Comparison of ENCODE assay signal across 24 mouse cellular contexts in the genomic region with DNA sequence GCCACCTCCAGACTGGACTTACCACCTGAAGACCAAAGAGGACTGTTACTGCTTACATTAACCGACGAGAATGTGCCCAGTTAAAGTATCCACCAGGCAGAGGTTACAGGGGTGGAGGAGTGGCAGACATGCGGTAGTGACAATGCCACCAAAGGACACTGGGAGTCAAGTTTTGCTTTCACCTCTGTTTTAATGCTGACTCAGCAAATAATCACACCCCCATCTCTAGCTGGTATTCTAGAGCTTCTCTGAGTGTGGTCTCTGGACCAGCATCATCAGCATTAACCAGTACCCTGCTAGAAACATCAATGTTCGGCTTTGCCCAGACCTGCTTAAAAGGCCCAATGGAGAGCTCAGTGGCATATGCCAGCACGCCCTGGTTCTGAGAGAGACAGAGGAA.
DNase-seq lines count a peak whose midpoint lies in the region; ATAC-seq and TF ChIP-seq lines count a peak whose summit lies in the region.
"Had no signal": no experiment of that assay in that cellular context is flagged by ENCODE, and none has a peak within 500 bp of the region (broad histone marks: within the 10 kb centered on the region; RNA-seq: fewer than 3 reads in every experiment).

No protein-coding gene starts in this region.

- no peak for DNase-seq in CH12.LX (ENCODE audit: extremely low read depth)
- no peak for DNase-seq in ES-E14 (ENCODE audit: low read depth, low spot score)
- DNase-seq in MEL (ENCODE audit: low read depth, low spot score): no peak
- no peak for DNase-seq in gastrocnemius, postnatal 25 days
- DNase-seq in right cerebral cortex, postnatal 14 days: no peak
- no peak for DNase-seq in thymus, postnatal 25 days
- DNase-seq: adrenal gland, adult 2 months; adrenal gland, adult 8-10 months; adrenal gland, postnatal 10 days; adrenal gland, postnatal 14 days; adrenal gland, postnatal 25 days; adrenal gland, postnatal 36 days; B cell, adult 2 months; cerebellum, adult 11 months; cerebellum, adult 11-12 months; cerebellum, adult 18-20 months; cerebellum, adult 2 months; cerebellum, adult 8-10 months had no signal

- dilution Hi-C loops in CH12.LX (cut with MboI; ENCODE audit: extremely low pct_ligation_motif_present, extremely low pct_unique_long_range_greater_than_20kb, low sequenced_read_pairs): no loop called here

- in situ Hi-C loops in CH12.LX (cut with MboI; ENCODE audit: low pct_ligation_motif_present, low pct_unique_long_range_greater_than_20kb, low sequenced_read_pairs): no loop called here
- in situ Hi-C loops in ES-E14 (cut with MboI; ENCODE audit: low sequenced_read_pairs in 2 of 2, unreplicated experiment in 2 of 2): no loop called here

- TF ChIP-seq POLR2A in CH12.LX (IDR thresholded peaks at IDR 0.05; ENCODE audit: low read depth, low read length) (no peak), MEL (IDR thresholded peaks at IDR 0.05; ENCODE audit: control insufficient read depth in 1 of 2, insufficient read depth in 1 of 2, low read depth in 1 of 2, low read length in 2 of 2, poor library complexity in 1 of 2) (no peak), myocyte (IDR thresholded peaks at IDR 0.05; ENCODE audit: insufficient read length, low read depth) (no peak)

- no peaks in the 10 kb centered on the region for H3K79me2 ChIP-seq in CH12.LX (replicated peaks; ENCODE audit: control insufficient read depth, extremely low read depth, insufficient read depth, poor library complexity, severe bottlenecking)
- H3K79me2 ChIP-seq in MEL (ENCODE audit: control insufficient read depth, insufficient read depth, low read length, poor library complexity): no peaks in the 10 kb centered on the region
- H3K79me2 ChIP-seq in myocyte (ENCODE audit: control insufficient read depth, insufficient read depth): no peaks in the 10 kb centered on the region

- H3ac ChIP-seq in myocyte (ENCODE audit: control insufficient read depth, insufficient read length): no peak overlapping the region

- H3K4me2 ChIP-seq in CH12.LX (ENCODE audit: insufficient read depth, low read depth, poor library complexity, severe bottlenecking) (no peak overlapping the region), myocyte (ENCODE audit: low read depth) (peak overlapping the region; percentile 26)

- H3K27me3 ChIP-seq in CH12.LX (replicated peaks) (no peaks in the 10 kb centered on the region), MEL (ENCODE audit: control insufficient read depth in 1 of 2, insufficient read depth in 2 of 2, low read length in 2 of 2) (no peaks in the 10 kb centered on the region), myocyte (ENCODE audit: control insufficient read depth, insufficient read depth, insufficient read length) (no peaks in the 10 kb centered on the region)
- H3K27me3 ChIP-seq: Patski had no signal

- H3K9ac ChIP-seq in CH12.LX (ENCODE audit: insufficient read depth, low read depth) (no peak overlapping the region), ES-E14 (ENCODE audit: insufficient read depth, low read depth, low read length, poor library complexity, severe bottlenecking) (no peak overlapping the region), MEL (ENCODE audit: control insufficient read depth, low read depth, low read length, poor library complexity, severe bottlenecking) (no peak overlapping the region)

- no peak for TF ChIP-seq RAD21 in CH12.LX (IDR thresholded peaks at IDR 0.05; ENCODE audit: low read depth, low read length)
- TF ChIP-seq RAD21 in MEL (IDR thresholded peaks at IDR 0.05; ENCODE audit: low read depth, low read length): no peak

- TF ChIP-seq EP300 in CH12.LX (IDR thresholded peaks at IDR 0.05; ENCODE audit: low read length) (no peak), MEL (IDR thresholded peaks at IDR 0.05; ENCODE audit: low read depth in 1 of 2, low read length in 2 of 2) (no peak)

- TF ChIP-seq CTCF in CH12.LX (conservative IDR thresholded peaks at IDR 0.05 in 1 of 2, IDR thresholded peaks at IDR 0.05 in 1 of 2; ENCODE audit: low read depth in 2 of 2, low read length in 2 of 2) (no peak), MEL (IDR thresholded peaks at IDR 0.05 in 2 of 3, conservative IDR thresholded peaks at IDR 0.05 in 1 of 3; ENCODE audit: control insufficient read depth in 1 of 3, insufficient read depth in 1 of 3, low read depth in 2 of 3, low read length in 3 of 3, poor library complexity in 1 of 3, severe bottlenecking in 1 of 3) (no peak)

- ATAC-seq in megakaryocyte, adult 5-6 weeks (ENCODE audit: poor library complexity, severe bottlenecking): no peak
- ATAC-seq: activated CD4-positive, CD25-positive, alpha-beta regulatory T cell, adult 4 months; CD4-positive, CD25-positive, alpha-beta regulatory T cell, adult 4 months; Patski had no signal

- no peaks in the 10 kb centered on the region for H3K9me3 ChIP-seq in CH12.LX (replicated peaks; ENCODE audit: low read length)
- no peaks in the 10 kb centered on the region for H3K9me3 ChIP-seq in ES-E14 (ENCODE audit: control insufficient read depth, insufficient read depth, low read depth, low read length)
- no peaks in the 10 kb centered on the region for H3K9me3 ChIP-seq in MEL (replicated peaks; ENCODE audit: insufficient read depth, low read length)
- H3K9me3 ChIP-seq: G1E had no signal

- H3K36me3 ChIP-seq in CH12.LX (replicated peaks in 1 of 2; ENCODE audit: control insufficient read depth in 1 of 2, insufficient read depth in 1 of 2, low read length in 1 of 2) (no peaks in the 10 kb centered on the region), ES-E14 (ENCODE audit: control insufficient read depth, insufficient read depth, low read length, poor library complexity, severe bottlenecking) (no peaks in the 10 kb centered on the region), MEL (ENCODE audit: control insufficient read depth in 1 of 2, insufficient read depth in 2 of 2, low read length in 2 of 2) (no peaks in the 10 kb centered on the region), myocyte (ENCODE audit: control insufficient read depth, insufficient read depth) (no peaks in the 10 kb centered on the region)
- H3K36me3 ChIP-seq: G1E had no signal

- peaks cover 0 to 5% of the 10 kb centered on the region in 2 experiments; a peak in 1 of 4 replicates for H3K4me1 ChIP-seq in CH12.LX (ENCODE audit: control insufficient read depth in 1 of 2, insufficient read depth in 2 of 2)
- H3K4me1 ChIP-seq in ES-E14 (ENCODE audit: control insufficient read depth in 2 of 2, insufficient read depth in 2 of 2, low read length in 2 of 2, poor library complexity in 1 of 2): no peaks in the 10 kb centered on the region
- H3K4me1 ChIP-seq in MEL (ENCODE audit: control insufficient read depth in 1 of 2, insufficient read depth in 2 of 2, low read length in 2 of 2): no peaks in the 10 kb centered on the region

- no peak overlapping the region for H3K27ac ChIP-seq in CH12.LX (ENCODE audit: insufficient read depth, low read depth)
- no peak overlapping the region for H3K27ac ChIP-seq in ES-E14 (ENCODE audit: insufficient read depth, low read depth, low read length, poor library complexity, severe bottlenecking)
- no peak overlapping the region for H3K27ac ChIP-seq in MEL (ENCODE audit: control insufficient read depth, low read depth, low read length)

- H3K4me3 ChIP-seq in CH12.LX (replicated peaks in 1 of 3; ENCODE audit: low read depth in 2 of 3, low read length in 2 of 3, poor library complexity in 1 of 3): no peak overlapping the region
- H3K4me3 ChIP-seq in ES-E14 (ENCODE audit: insufficient read depth in 1 of 2, low read depth in 1 of 2, low read length in 2 of 2, poor library complexity in 1 of 2, severe bottlenecking in 1 of 2): no peak overlapping the region
- no peak overlapping the region for H3K4me3 ChIP-seq in MEL (ENCODE audit: control insufficient read depth in 1 of 2, insufficient read depth in 1 of 2, low read depth in 2 of 2, low read length in 2 of 2)
- no peak overlapping the region for H3K4me3 ChIP-seq in myocyte

TF ChIP-seq in CH12.LX, 34 proteins besides CTCF, POLR2A, EP300 and RAD21:
- peak; percentile 99 for TF ChIP-seq MAFK (IDR thresholded peaks at IDR 0.05; ENCODE audit: insufficient replicate concordance, low read length)
- TF ChIP-seq IRF4 (IDR thresholded peaks at IDR 0.05; ENCODE audit: low read depth, low read length): no peak
- no peak for TF ChIP-seq MAZ (IDR thresholded peaks at IDR 0.05; ENCODE audit: low read depth, low read length)
TF ChIP-seq in CH12.LX: peak in this region for 1.

TF ChIP-seq in ES-E14, 5 proteins besides CTCF, POLR2A, EP300 and RAD21:
- peak; percentile 99 for TF ChIP-seq MAFK (IDR thresholded peaks at IDR 0.05; ENCODE audit: insufficient read depth, low read depth, low read length)
- no peak for TF ChIP-seq ZNF384 (IDR thresholded peaks at IDR 0.05; ENCODE audit: low read depth, low read length)

TF ChIP-seq in MEL, 35 proteins besides CTCF, POLR2A, EP300 and RAD21:
- TF ChIP-seq MAFK (IDR thresholded peaks at IDR 0.05; ENCODE audit: borderline replicate concordance, low read depth, low read length) (peak; percentile 95), ETS1 (IDR thresholded peaks at IDR 0.05; ENCODE audit: low read depth, low read length) (no peak)
TF ChIP-seq in MEL: peak in this region for 1.

TF ChIP-seq in myocyte, 11 proteins besides CTCF, POLR2A, EP300 and RAD21:
- no peak for TF ChIP-seq REST (IDR thresholded peaks at IDR 0.05; ENCODE audit: insufficient read depth, insufficient read length)
- TF ChIP-seq USF1 (IDR thresholded peaks at IDR 0.05; ENCODE audit: low read depth): no peak
- no peak for TF ChIP-seq SRF (IDR thresholded peaks at IDR 0.05; ENCODE audit: control insufficient read depth, insufficient read length, low read depth)
- TF ChIP-seq MAX (IDR thresholded peaks at IDR 0.05; ENCODE audit: low read depth): no peak
- TF ChIP-seq CEBPB (IDR thresholded peaks at IDR 0.05; ENCODE audit: insufficient read depth, poor library complexity, severe bottlenecking): no peak
- TF ChIP-seq E2F4 (IDR thresholded peaks at IDR 0.05; ENCODE audit: insufficient read depth): no peak
- no peak for TF ChIP-seq POLR2AphosphoS2 (IDR thresholded peaks at IDR 0.05; ENCODE audit: insufficient read length, low read depth)
- no peak for TF ChIP-seq MYOD1 (IDR thresholded peaks at IDR 0.05; ENCODE audit: control insufficient read depth in 1 of 3, insufficient read length in 2 of 3, low read depth in 2 of 3)
- no peak for TF ChIP-seq MYOG (IDR thresholded peaks at IDR 0.05; ENCODE audit: control insufficient read depth in 1 of 3, insufficient read depth in 1 of 3, insufficient read length in 2 of 3, low read depth in 2 of 3)
